21 mouse cellular contexts compared by ENCODE assay signal in genomic region chr8:12558786-12559185, GRCm38 (mm10). TPM values are rescaled to one million over a fixed set of nuclear protein-coding genes. Genes with fewer than 3 reads are reported as not detected.
"Had no signal": no experiment of that assay in that cellular context is flagged by ENCODE, and none has a peak within 500 bp of the region (broad histone marks: within the 10 kb centered on the region; RNA-seq: fewer than 3 reads in every experiment).

No protein-coding gene starts in this region.

- ATAC-seq: liver, postnatal 0 days; lung, postnatal 0 days; midbrain, embryonic 16.5 days had no signal

- H3K4me2 ChIP-seq: lung, embryonic 15.5 days; midbrain, embryonic 12.5 days; neural tube, embryonic 12.5 days; stomach, embryonic 15.5 days had no signal

- H3K4me1 ChIP-seq: lung, embryonic 15.5 days; megakaryocyte, embryonic 14.5 days; stomach, embryonic 15.5 days had no signal

- H3K4me3 ChIP-seq: lung, embryonic 15.5 days; megakaryocyte, embryonic 14.5 days; midbrain, embryonic 12.5 days; neural tube, embryonic 12.5 days; stomach, embryonic 15.5 days had no signal

- DNase-seq: liver, postnatal 0 days; lung, adult 2 months; lung, postnatal 14 days; lung, postnatal 36 days; midbrain, embryonic 14.5 days; right cerebral cortex, postnatal 14 days; thymus, adult 2 months; thymus, postnatal 25 days; thymus, postnatal 4 days had no signal

- H3K27ac ChIP-seq: lung, embryonic 15.5 days; macrophage; midbrain, embryonic 12.5 days; neural tube, embryonic 12.5 days; stomach, embryonic 15.5 days; stomach, postnatal 0 days had no signal

- H3K9me3 ChIP-seq: lung, embryonic 15.5 days; megakaryocyte, embryonic 14.5 days; midbrain, embryonic 12.5 days; neural tube, embryonic 12.5 days; stomach, embryonic 15.5 days had no signal

- H3K9ac ChIP-seq: liver, postnatal 0 days; lung, embryonic 15.5 days; midbrain, embryonic 12.5 days; neural tube, embryonic 12.5 days; stomach, embryonic 15.5 days had no signal

- H3K36me3 ChIP-seq: lung, embryonic 15.5 days; midbrain, embryonic 12.5 days; neural tube, embryonic 12.5 days; stomach, embryonic 15.5 days had no signal

RNA-seq across cellular contexts. Expression of gene Spaca7, which starts 14.0 kb away (rescaled TPM):
- polyA plus RNA-seq: liver, postnatal 0 days; lung, adult 2 months; lung, embryonic 15.5 days; lung, postnatal 0 days; macrophage; midbrain, embryonic 12.5 days; midbrain, embryonic 14.5 days; midbrain, embryonic 16.5 days; neural tube, embryonic 12.5 days; neural tube, embryonic 14.5 days; spleen, adult 2 months; stomach, embryonic 15.5 days; stomach, postnatal 0 days; thymus, adult 2 months; urinary bladder, adult 2 months had no signal
